Mouse (Mus musculus) MEL (cell line): ENCODE measurements around the gene Tcte2.

Experiments used
- BHLHE40 ChIP-seq: IDR thresholded peaks from 2 replicates; pipeline ENCODE4 v1.6.1; 2012; ENCODE audit warnings: low read depth, mild to moderate bottlenecking, inconsistent platforms, low read length, improper control_type of control experiment, borderline replicate concordance
- CHD2 ChIP-seq: IDR thresholded peaks from 2 replicates; pipeline ENCODE4 v1.6.1; 2011; ENCODE audit warnings: low read length, improper control_type of control experiment
- CTCF ChIP-seq, 3 experiments: IDR thresholded peaks in 2 of 3; conservative IDR thresholded peaks in 1 of 3; 2 replicates each; pipeline ENCODE4 v1.5.1; 2011 to 2012; ENCODE audit warnings: low read length in 3 of 3, low read depth in 2 of 3, mild to moderate bottlenecking in 2 of 3, improper control_type of control experiment in 1 of 3, inconsistent platforms in 1 of 3, mixed read lengths in 1 of 3, moderate library complexity in 1 of 3; ENCODE audit not compliant: control insufficient read depth in 1 of 3, insufficient read depth in 1 of 3, poor library complexity in 1 of 3, severe bottlenecking in 1 of 3
- EP300 ChIP-seq, 2 experiments: IDR thresholded peaks; 2 replicates each; pipeline ENCODE4 v1.6.1; 2011; ENCODE audit warnings: improper control_type of control experiment in 2 of 2, low read length in 2 of 2, low read depth in 1 of 2, mild to moderate bottlenecking in 1 of 2
- ETS1 ChIP-seq: IDR thresholded peaks from 2 replicates; pipeline ENCODE4 v1.6.1; 2012; ENCODE audit warnings: low read depth, mild to moderate bottlenecking, inconsistent platforms, low read length, improper control_type of control experiment, moderate library complexity
- GATA1 ChIP-seq: IDR thresholded peaks from 2 replicates; pipeline ENCODE4 v1.6.1; 2011; ENCODE audit warnings: low read depth, low read length, improper control_type of control experiment
- MEF2A ChIP-seq: IDR thresholded peaks from 2 replicates; pipeline ENCODE4 v1.6.1; 2014; ENCODE audit warnings: low read depth, mild to moderate bottlenecking, inconsistent platforms, low read length, improper control_type of control experiment; ENCODE audit not compliant: poor library complexity, insufficient replicate concordance, severe bottlenecking; ENCODE audit errors: extremely low read depth
- MYC ChIP-seq: IDR thresholded peaks from 2 replicates; pipeline ENCODE4 v1.6.1; 2011; ENCODE audit warnings: low read depth, mild to moderate bottlenecking, low read length, improper control_type of control experiment, moderate library complexity
- NELFE ChIP-seq: IDR thresholded peaks from 2 replicates; pipeline ENCODE4 v1.6.1; 2011; ENCODE audit warnings: low read depth, low read length, improper control_type of control experiment
- NRF1 ChIP-seq: IDR thresholded peaks from 2 replicates; pipeline ENCODE4 v1.6.1; 2014; ENCODE audit warnings: low read depth, mild to moderate bottlenecking, inconsistent platforms, low read length, improper control_type of control experiment, moderate library complexity; ENCODE audit not compliant: poor library complexity, insufficient read depth, severe bottlenecking
- POLR2A ChIP-seq, 2 experiments: IDR thresholded peaks; 2 replicates each; pipeline ENCODE4 v1.6.1; 2011 to 2012; ENCODE audit warnings: low read length in 2 of 2, mild to moderate bottlenecking in 2 of 2, control low read depth in 1 of 2, improper control_type of control experiment in 1 of 2, low read depth in 1 of 2, moderate library complexity in 1 of 2; ENCODE audit not compliant: control insufficient read depth in 1 of 2, insufficient read depth in 1 of 2, poor library complexity in 1 of 2
- SIN3A ChIP-seq: IDR thresholded peaks from 2 replicates; pipeline ENCODE4 v1.6.1; 2012; ENCODE audit warnings: low read length, improper control_type of control experiment, inconsistent platforms
- TAL1 ChIP-seq: IDR thresholded peaks from 2 replicates; pipeline ENCODE4 v1.6.1; 2012; ENCODE audit warnings: mild to moderate bottlenecking, inconsistent platforms, low read length, moderate library complexity, mixed read lengths
- ZC3H11A ChIP-seq: IDR thresholded peaks from 2 replicates; pipeline ENCODE4 v1.6.1; 2012; ENCODE audit warnings: low read depth, mild to moderate bottlenecking, inconsistent platforms, low read length, improper control_type of control experiment

- no peak for TF ChIP-seq CTCF (IDR thresholded peaks at IDR 0.05 in 2 of 3, conservative IDR thresholded peaks at IDR 0.05 in 1 of 3; ENCODE audit: control insufficient read depth in 1 of 3, insufficient read depth in 1 of 3, low read depth in 2 of 3, low read length in 3 of 3, poor library complexity in 1 of 3, severe bottlenecking in 1 of 3)
- TF ChIP-seq BHLHE40: no peak
- no peak for TF ChIP-seq NELFE
- TF ChIP-seq EP300 (IDR thresholded peaks at IDR 0.05; ENCODE audit: low read depth in 1 of 2, low read length in 2 of 2): no peak
- TF ChIP-seq GATA1: no peak
- no peak for TF ChIP-seq MEF2A
- TF ChIP-seq ETS1: no peak
- no peak for TF ChIP-seq POLR2A (IDR thresholded peaks at IDR 0.05; ENCODE audit: control insufficient read depth in 1 of 2, insufficient read depth in 1 of 2, low read depth in 1 of 2, low read length in 2 of 2, poor library complexity in 1 of 2)
- TF ChIP-seq NRF1: no peak
- no peak for TF ChIP-seq MYC
- no peak for TF ChIP-seq ZC3H11A
- no peak for TF ChIP-seq CHD2
- no peak for TF ChIP-seq TAL1
- TF ChIP-seq SIN3A: no peak
These were observed 26.6 kb downstream of the Tcte2 start for GRCm38 (mm10) chr17:13735057-13735456.
